Mouse (Mus musculus): ENCODE measurements at regions not wholly inside any gene's neighbourhood (a gene's known extent, or its start where the extent isn't known, plus 50 kb on each side); places are given as distances from the start of the nearest gene placed in this dataset.

GRCm38 (mm10) chr12:10582840-10583614, 192.5 kb downstream of the Rdh14 start:
- Histone ChIP-seq H3K9me3 (replicated peaks) (no peaks in the 10 kb centered on the region), H3K4me1 (no peaks in the 10 kb centered on the region), H3K27me3 (no peaks in the 10 kb centered on the region), H3K36me3 (no peaks in the 10 kb centered on the region), H3K27ac (no peak overlapping the region), H3K4me3 (replicated peaks) (no peak overlapping the region), H3K9ac (no peak overlapping the region), H3K4me2 (no peak overlapping the region)
- WGBS, result 68% methylated on average over 4 of the region's 4 CpGs
- ATAC-seq (replicated peaks; ENCODE audit: low FRiP score), result no peak

- no peaks in the 10 kb centered on the region for H3K4me1 ChIP-seq
- no peaks in the 10 kb centered on the region for H3K36me3 ChIP-seq
- H3K9ac ChIP-seq, result no peak overlapping the region
- no peak overlapping the region; the same call in 1 of the 2 replicates for H3K4me2 ChIP-seq
- H3K9me3 ChIP-seq (replicated peaks), result no peaks in the 10 kb centered on the region
- no peak overlapping the region for H3K4me3 ChIP-seq (replicated peaks)
- no peaks in the 10 kb centered on the region for H3K27me3 ChIP-seq
- peak; percentile 75 for ATAC-seq (replicated peaks; ENCODE audit: low FRiP score)
- H3K27ac ChIP-seq, result no peak overlapping the region
- WGBS, result 30% methylated on average over 7 of the region's 7 CpGs
Measured at GRCm38 (mm10) chr12:10584026-10584425, 193.5 kb downstream of the Rdh14 start.

GRCm38 (mm10) chr12:10589537-10589936, 199.0 kb downstream of the Rdh14 start:
- peak; percentile 92 for ATAC-seq (replicated peaks; ENCODE audit: low FRiP score)
- H3K9ac ChIP-seq, result no peak overlapping the region
- H3K9me3 ChIP-seq (replicated peaks), result no peaks in the 10 kb centered on the region
- H3K27me3 ChIP-seq, result no peaks in the 10 kb centered on the region
- no peak overlapping the region for H3K4me3 ChIP-seq (replicated peaks)
- H3K36me3 ChIP-seq, result no peaks in the 10 kb centered on the region
- no peak overlapping the region for H3K4me2 ChIP-seq
- H3K4me1 ChIP-seq, result no peaks in the 10 kb centered on the region
- WGBS, result 40% methylated on average over 8 of the region's 8 CpGs
- H3K27ac ChIP-seq, result no peak overlapping the region

DNA sequence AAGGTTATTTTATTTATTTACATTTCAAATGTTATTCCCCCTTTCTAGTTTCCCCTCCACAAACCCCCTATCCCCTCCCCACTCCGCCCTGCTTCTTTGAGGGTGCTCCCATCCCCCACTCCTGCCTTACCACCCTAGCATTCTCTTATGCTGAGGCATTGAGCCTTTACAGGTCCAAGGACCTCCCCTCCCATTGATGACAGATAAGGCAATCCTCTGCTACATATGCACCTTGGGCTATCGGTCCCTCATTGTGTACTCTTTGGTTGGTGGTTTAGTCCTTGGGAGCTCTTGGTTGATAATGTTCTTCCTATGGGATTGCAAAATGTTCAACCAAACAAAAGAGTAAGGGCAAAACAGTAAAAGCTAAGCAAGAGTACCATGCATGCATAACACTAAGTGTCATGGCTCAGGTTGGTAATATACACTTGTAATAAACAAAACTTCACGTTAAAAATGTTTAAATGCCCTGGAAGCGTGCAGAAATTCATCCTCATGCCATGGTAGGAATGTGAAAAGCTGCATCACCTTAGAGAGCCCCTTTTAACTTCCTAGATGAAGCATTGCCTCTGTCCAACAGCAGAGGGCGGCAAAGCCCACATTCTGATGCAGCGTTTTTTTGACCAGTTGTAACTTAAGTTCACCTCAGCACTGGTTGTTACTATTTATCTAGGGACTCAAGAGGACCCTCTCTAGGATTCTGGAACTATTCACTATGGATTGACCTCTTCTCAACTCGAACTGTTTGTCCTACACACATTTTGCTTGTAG, 207.6 kb downstream of the Rdh14 start:
- no peak overlapping the region for H3K4me3 ChIP-seq (replicated peaks)
- no peaks in the 10 kb centered on the region for H3K9me3 ChIP-seq (replicated peaks)
- 17% methylated on average over 7 of the region's 7 CpGs for WGBS
- H3K4me1 ChIP-seq, result no peaks in the 10 kb centered on the region
- no peak overlapping the region for H3K4me2 ChIP-seq
- H3K27ac ChIP-seq, result no peak overlapping the region
- H3K27me3 ChIP-seq, result no peaks in the 10 kb centered on the region
- H3K36me3 ChIP-seq, result no peaks in the 10 kb centered on the region
- ATAC-seq (replicated peaks; ENCODE audit: low FRiP score), result peak; percentile 52; the same call in 1 of the 2 replicates
- H3K9ac ChIP-seq, result no peak overlapping the region

DNA sequence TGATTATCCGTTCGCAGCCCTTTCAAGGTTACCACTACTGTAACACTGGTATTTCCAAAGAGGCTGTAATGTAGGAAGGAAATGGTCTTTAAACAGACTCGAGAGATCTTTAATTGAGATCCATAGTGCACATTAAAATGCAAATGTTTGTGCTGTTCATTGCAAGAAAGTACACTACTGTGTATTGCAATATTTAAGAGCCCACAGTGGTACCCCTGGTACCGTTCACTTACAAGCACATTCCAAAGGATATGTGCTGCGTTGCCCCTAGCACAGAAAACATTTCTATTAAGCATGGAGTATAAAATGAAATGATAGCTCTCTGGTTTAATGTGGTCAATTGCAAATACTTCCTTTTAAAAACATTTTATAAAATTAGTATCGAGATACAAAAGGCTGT, 209.5 kb downstream of the Rdh14 start:
- Histone ChIP-seq H3K4me2 (no peak overlapping the region), H3K9me3 (replicated peaks) (no peaks in the 10 kb centered on the region), H3K4me3 (replicated peaks) (no peak overlapping the region), H3K36me3 (no peaks in the 10 kb centered on the region), H3K4me1 (no peaks in the 10 kb centered on the region), H3K27ac (no peak overlapping the region), H3K9ac (no peak overlapping the region), H3K27me3 (no peaks in the 10 kb centered on the region)
- WGBS, result 84% methylated on average over 6 of the region's 6 CpGs
- no peak for ATAC-seq (replicated peaks; ENCODE audit: low FRiP score)

- H3K27me3 ChIP-seq, result no peaks in the 10 kb centered on the region
- no peak overlapping the region for H3K9ac ChIP-seq
- no peaks in the 10 kb centered on the region for H3K9me3 ChIP-seq (replicated peaks)
- H3K4me2 ChIP-seq, result no peak overlapping the region
- H3K27ac ChIP-seq, result no peak overlapping the region
- no peaks in the 10 kb centered on the region for H3K4me1 ChIP-seq
- no peak for ATAC-seq (replicated peaks; ENCODE audit: low FRiP score)
- H3K4me3 ChIP-seq (replicated peaks), result no peak overlapping the region
- H3K36me3 ChIP-seq, result no peaks in the 10 kb centered on the region
Measured at GRCm38 (mm10) chr12:10618319-10618718, 227.7 kb downstream of the Rdh14 start.

DNA sequence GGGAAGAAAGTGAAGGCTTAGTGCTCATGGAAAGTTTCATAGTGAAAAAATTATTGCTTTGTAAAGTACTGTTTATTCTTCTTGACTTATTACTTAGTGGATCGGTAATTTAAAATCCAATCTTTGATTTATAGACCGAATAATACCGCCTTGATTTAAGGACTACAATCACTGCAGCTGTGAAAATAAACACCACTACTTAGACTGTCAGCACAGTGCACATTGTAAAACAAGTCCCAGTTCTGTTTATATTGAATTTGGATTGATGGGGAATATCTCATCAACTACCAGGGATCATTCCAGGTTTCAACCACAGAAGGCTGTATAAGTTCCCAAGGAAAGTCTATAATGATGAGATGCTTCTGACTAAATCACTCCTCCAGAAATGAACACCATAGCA, 230.0 kb downstream of the Rdh14 start:
- no peak overlapping the region for H3K4me3 ChIP-seq (replicated peaks)
- H3K4me2 ChIP-seq, result no peak overlapping the region
- no peak overlapping the region for H3K9ac ChIP-seq
- H3K4me1 ChIP-seq, result no peaks in the 10 kb centered on the region
- H3K27me3 ChIP-seq, result no peaks in the 10 kb centered on the region
- H3K27ac ChIP-seq, result no peak overlapping the region
- ATAC-seq (replicated peaks; ENCODE audit: low FRiP score), result peak; percentile 66; the same call in 1 of the 2 replicates
- no peaks in the 10 kb centered on the region for H3K36me3 ChIP-seq
- 23% methylated on average over 3 of the region's 3 CpGs for WGBS
- H3K9me3 ChIP-seq (replicated peaks), result no peaks in the 10 kb centered on the region

DNA sequence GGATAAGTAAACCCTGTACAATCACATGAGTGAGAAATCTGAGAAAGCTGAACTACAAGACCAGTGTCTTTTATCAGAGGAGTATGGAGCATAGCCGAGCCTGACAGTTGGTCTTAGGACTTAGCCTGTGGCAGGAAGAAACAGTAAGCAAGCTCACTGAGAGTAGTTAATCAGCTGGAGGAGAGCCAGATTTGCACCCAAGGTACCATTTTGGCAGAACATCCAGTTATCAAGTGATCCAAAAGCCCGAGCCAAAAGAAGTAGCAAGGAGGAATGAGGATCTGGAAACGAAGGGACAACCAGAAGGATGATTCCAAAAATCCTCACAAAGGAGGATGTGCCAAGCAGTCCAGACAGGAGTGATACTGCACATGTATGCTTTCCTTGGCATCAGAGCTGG, 248.0 kb downstream of the Rdh14 start:
- Histone ChIP-seq H3K4me2 (no peak overlapping the region), H3K27ac (no peak overlapping the region), H3K36me3 (no peaks in the 10 kb centered on the region), H3K9ac (no peak overlapping the region), H3K4me3 (replicated peaks) (no peak overlapping the region), H3K9me3 (replicated peaks) (no peaks in the 10 kb centered on the region), H3K4me1 (0 out of 2 replicates have a peak, but pooled peaks cover 3% of the 10 kb centered on the region), H3K27me3 (no peaks in the 10 kb centered on the region)
- 80% methylated on average over 3 of the region's 3 CpGs for WGBS
- no peak for ATAC-seq (replicated peaks; ENCODE audit: low FRiP score)

GRCm38 (mm10) chr12:10654466-10655184, 264.1 kb downstream of the Rdh14 start:
- H3K9ac ChIP-seq, result no peak overlapping the region
- H3K36me3 ChIP-seq, result no peaks in the 10 kb centered on the region
- H3K27me3 ChIP-seq, result no peaks in the 10 kb centered on the region
- no peak for ATAC-seq (replicated peaks; ENCODE audit: low FRiP score)
- no peaks in the 10 kb centered on the region for H3K9me3 ChIP-seq (replicated peaks)
- 84% methylated on average over 6 of the region's 6 CpGs for WGBS
- no peak overlapping the region for H3K27ac ChIP-seq
- H3K4me2 ChIP-seq, result no peak overlapping the region
- no peak overlapping the region for H3K4me3 ChIP-seq (replicated peaks)
- H3K4me1 ChIP-seq, result no peaks in the 10 kb centered on the region

GRCm38 (mm10) chr12:10655185-10655544, 264.6 kb downstream of the Rdh14 start:
- Histone ChIP-seq H3K4me1 (no peaks in the 10 kb centered on the region), H3K27ac (no peak overlapping the region), H3K4me2 (no peak overlapping the region), H3K27me3 (no peaks in the 10 kb centered on the region), H3K36me3 (no peaks in the 10 kb centered on the region), H3K9me3 (replicated peaks) (no peaks in the 10 kb centered on the region), H3K9ac (no peak overlapping the region), H3K4me3 (replicated peaks) (no peak overlapping the region)
- ATAC-seq (replicated peaks; ENCODE audit: low FRiP score), result no peak

GRCm38 (mm10) chr12:10658826-10659225, 268.3 kb downstream of the Rdh14 start:
- ATAC-seq (replicated peaks; ENCODE audit: low FRiP score), result no peak
- 80% methylated on average over 2 of the region's 2 CpGs for WGBS
- Histone ChIP-seq H3K27ac (no peak overlapping the region), H3K27me3 (no peaks in the 10 kb centered on the region), H3K4me3 (replicated peaks) (no peak overlapping the region), H3K4me2 (no peak overlapping the region), H3K9me3 (replicated peaks) (no peaks in the 10 kb centered on the region), H3K36me3 (no peaks in the 10 kb centered on the region), H3K9ac (no peak overlapping the region), H3K4me1 (no peaks in the 10 kb centered on the region)

GRCm38 (mm10) chr12:10686747-10687146, 296.2 kb downstream of the Rdh14 start:
- ATAC-seq (replicated peaks; ENCODE audit: low FRiP score), result no peak
- H3K27ac ChIP-seq, result no peak overlapping the region
- H3K4me3 ChIP-seq (replicated peaks), result no peak overlapping the region
- no peak overlapping the region for H3K4me2 ChIP-seq
- 77% methylated on average over 4 of the region's 4 CpGs for WGBS
- no peaks in the 10 kb centered on the region for H3K36me3 ChIP-seq
- no peak overlapping the region for H3K9ac ChIP-seq
- H3K27me3 ChIP-seq, result no peaks in the 10 kb centered on the region
- no peaks in the 10 kb centered on the region for H3K9me3 ChIP-seq (replicated peaks)
- no peaks in the 10 kb centered on the region for H3K4me1 ChIP-seq

Measured in kidney, embryonic 15.5 days (tissue).